Mouse (Mus musculus) bone marrow macrophage, adult 2 months (primary cell): Measurements from ENCODE around the gene Neu2.

Source experiments
- CTCF ChIP-seq: IDR thresholded peaks from 2 replicates; pipeline ENCODE4 v1.5.1; 2012; ENCODE audit warnings: low read depth, mild to moderate bottlenecking, low read length, moderate library complexity
- POLR2A ChIP-seq: IDR thresholded peaks from 2 replicates; pipeline ENCODE4 v1.6.1; 2012; ENCODE audit warnings: mild to moderate bottlenecking, low read depth, low read length, borderline replicate concordance

- TF ChIP-seq CTCF, result no peak
- TF ChIP-seq POLR2A, result no peak
These were observed 17.5 kb downstream of the Neu2 start for GRCm38 (mm10) chr1:87527191-87527590.
